Mouse (Mus musculus) cerebellum, postnatal 25 days (tissue): ENCODE measurements around the gene Pnkp.

Experiments used
- DNase-seq, 2 experiments: peaks; one replicate each; pipeline ENCODE4 v3.0.0; 2021; ENCODE audit warnings: mixed read lengths in 2 of 2

The Pnkp gene

DNA sequence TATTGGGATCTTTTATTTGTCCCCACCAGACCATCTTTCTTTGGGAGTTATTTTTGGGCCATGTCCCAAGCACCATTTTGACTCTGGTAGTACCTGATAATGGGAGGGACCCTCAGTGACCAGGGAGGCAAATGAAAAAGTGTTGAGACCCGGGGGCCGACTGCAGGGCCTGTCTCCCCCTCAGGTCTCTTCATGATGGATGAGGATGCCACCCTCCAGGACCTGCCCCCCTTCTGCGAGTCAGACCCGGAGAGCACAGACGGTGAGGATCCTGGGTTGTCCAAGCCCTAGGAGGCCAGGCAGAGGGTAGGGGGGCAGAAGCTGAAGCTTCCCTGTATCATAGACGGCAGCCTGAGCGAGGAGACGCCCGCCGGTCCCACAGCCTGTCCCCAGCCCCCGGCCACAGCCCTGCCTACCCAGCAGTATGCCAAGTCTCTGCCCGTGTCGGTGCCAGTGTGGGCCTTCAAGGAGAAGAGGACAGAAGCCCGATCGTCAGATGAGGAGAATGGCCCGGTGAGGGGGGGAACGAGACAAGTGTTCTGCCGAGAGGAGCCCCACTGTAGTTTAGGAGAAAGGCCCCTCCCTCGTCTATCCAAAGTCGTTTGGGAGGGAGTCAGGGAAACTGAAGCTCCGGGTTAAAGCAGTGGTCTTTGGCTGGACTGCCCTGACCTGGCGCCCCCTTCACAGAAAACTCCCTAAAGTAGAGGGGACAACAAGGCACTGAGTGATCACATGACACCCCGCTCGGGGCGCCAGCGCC, 3.2 kb upstream of the Pnkp start:
- peak in 1 of 2 experiments; percentile 58 for DNase-seq

DNA sequence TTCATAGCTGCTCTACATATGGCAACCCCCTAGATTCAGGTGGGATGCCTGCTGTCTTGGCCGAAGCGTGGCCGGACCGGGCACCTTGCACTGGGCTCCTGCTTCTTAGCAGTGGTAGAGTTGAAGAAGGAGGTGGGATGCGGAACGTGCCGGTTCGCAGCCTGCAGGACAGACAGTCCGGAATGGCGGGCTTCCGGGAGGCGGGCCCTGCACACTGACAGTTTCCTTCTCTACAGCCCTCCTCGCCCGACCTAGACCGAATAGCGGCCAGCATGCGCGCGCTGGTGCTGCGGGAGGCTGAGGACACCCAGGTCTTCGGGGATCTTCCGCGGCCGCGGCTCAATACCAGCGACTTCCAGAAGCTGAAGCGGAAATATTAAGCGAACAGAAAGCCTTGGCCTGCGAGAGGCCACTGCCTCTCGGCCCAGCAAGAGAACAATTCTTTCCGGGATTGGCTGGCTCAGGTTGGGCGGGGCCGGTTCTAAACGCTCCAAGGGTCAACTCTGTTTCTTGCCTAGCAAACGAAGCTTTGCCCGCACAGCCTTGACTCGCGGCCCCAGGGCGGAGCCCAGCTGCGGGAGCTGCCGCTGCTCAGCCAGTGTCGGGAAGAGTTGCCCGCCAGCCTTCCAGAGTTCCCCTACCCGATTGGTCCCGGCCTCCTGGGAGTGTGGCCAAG, 2.4 kb upstream of the Pnkp start:
- DNase-seq: peak; percentile 88 to 89

DNA sequence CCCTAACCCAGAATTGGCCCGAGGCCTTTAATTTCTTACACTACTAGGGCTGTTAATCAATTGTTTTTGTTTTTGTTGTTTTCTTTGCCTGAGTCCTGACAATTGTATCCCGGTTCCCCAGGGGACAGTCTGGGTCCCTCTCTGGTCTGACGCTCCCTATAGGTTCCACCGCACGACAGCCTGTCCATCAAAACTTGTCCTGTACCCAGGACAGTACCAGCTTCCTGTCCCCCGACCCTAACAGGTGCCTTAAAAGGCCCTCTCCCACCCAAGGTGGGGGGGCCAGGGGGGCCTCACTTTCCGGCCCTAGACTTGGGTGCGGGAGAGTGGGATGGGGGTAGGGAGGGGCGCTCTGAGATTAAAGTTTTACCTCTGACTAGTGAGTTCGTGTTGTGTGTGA, 1.9 kb upstream of the Pnkp start:
- peak in 1 of 2 experiments; percentile 57 for DNase-seq

DNA sequence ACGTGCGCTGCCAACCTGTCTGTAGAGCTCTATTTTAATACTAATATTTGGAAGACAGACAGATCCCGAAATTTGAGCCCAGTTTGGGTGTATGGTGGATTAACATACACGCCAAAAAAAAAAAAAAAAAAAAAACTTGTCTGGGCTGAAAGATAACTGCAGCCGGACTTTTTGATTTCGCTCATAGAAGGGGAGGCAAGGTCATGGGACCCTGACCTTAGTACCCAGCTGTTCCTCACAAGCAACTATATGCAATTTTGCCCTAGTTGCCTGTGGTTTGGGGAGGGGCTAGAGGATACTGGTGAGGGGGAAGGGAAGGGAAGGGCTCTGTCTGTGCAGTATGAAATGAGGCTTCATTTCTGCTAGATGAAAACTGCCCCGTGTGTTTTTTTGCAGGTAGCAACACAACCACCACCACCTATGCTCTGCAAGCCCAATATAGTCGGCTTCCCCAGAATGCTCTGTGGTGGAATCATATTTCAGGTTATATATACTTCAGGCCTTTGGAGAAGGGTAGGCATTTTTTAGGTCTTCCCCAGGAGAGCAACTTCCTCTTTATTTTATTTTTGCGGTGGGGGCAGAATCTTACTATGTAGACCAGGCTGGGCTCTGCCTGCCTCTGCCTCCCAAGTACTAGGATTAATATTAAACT, 548 bp upstream of the Pnkp start:
- DNase-seq: no peak

DNA sequence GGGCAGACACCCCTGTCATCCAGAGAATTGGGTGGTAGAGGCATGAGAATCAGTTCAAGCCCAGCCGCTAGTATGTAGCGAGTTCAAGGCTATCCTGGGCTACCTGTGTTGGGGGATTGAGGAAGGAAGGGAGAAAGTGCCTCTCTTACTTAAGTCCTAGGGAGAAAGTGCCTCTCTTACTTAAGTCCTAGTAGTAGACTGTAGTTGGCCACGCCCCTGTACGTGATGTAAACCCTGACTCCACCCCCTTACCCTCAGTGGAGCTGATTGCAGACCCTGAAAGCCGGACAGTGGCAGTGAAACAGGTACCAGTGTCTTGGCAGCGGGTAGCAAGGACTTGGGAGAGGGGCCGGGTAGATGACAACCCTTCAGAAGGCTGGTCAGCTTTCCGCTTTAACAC, 966 bp downstream of the Pnkp start:
- no peak for DNase-seq

DNA sequence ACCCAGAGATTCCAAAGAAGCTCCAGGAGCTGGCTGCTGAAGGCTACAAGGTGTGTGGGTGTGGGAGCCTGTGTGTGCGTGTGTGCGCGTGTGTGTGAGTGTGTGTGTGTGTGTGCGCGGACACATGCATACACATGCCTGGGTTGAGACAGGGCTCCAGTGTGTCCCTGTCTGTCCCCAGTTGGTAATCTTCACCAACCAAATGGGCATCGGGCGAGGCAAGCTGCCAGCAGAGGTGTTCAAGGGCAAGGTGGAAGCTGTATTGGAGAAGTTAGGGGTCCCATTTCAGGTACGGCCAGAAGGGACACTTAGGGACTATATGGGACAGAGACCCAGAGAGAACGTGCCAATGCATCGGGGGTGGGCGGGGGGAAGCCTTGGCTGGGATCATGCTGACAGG, 3.0 kb downstream of the Pnkp start:
- peak in 1 of 2 experiments; percentile 54 for DNase-seq

DNA sequence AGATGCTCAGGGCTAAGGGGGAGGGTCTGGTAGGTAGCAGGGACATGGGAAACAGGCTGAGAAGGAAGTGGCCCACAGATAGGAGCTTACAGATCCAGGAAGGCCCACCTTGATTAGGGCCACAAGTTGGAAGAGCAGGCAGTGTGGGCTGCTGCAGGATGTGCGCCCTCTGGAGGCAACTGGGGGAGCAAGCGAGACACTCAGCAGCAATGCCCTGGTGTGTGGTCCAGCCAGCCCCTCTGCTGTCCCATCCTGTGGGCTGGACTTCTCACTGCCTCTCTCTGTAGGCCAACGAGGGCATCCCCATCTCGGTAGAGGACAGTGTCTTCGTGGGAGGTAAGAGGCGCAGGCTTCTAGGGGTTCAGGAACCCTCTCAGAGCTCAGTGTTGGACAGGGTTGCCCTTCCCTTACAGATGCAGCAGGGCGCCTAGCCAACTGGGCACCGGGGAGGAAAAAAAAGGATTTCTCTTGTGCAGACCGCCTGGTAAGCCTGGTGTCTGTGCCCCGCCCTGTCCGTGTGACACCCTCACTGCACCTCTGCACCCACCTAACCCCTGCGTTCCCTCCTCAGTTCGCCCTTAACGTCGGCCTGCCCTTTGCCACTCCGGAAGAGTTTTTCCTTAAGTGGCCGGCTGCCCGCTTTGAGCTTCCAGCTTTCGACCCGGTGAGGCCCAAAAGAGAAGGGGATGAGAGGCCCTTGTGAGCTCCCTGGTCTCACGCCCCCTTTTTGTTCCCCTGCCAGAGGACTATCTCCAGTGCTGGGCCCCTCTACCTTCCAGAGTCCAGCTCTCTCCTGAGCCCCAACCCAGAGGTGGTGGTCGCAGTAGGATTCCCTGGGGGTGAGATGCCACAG, 3.9 kb downstream of the Pnkp start:
- DNase-seq: peak; percentile 78 to 85

DNA sequence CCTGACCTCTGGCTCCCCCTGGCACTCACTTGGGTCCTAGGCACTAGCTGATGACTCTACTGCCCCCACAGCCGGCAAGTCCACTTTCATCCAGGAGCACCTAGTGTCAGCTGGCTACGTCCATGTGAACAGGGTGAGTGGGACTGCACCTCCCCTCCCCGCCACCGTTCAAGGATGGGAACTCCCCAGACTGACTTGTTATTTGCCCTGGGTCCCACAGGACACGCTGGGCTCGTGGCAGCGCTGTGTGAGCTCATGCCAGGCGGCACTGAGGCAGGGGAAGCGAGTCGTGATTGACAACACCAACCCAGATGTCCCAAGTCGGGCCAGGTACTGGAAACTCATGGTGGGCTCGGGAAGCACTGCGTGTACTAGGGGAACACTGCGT, 4.5 kb downstream of the Pnkp start:
- DNase-seq: no peak

DNA sequence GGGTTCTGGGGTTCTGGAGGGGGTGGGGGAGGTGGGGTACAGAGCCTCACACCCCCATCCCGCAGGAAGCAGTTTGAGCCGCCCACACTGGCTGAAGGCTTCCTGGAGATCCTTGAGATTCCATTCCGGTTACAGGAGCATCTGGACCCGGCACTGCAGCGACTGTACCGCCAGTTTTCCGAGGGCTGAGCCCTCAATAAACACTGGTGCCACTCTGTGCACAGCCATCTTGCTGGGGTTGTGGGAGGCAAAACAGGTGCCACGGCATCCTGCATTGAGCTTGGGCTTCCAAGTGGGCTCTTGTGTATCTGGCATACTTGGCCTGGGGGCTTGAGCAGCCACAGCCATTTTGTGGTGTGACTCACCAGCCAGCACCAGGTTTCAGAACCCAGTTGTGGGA, 5.5 kb downstream of the Pnkp start:
- no peak for DNase-seq

DNA sequence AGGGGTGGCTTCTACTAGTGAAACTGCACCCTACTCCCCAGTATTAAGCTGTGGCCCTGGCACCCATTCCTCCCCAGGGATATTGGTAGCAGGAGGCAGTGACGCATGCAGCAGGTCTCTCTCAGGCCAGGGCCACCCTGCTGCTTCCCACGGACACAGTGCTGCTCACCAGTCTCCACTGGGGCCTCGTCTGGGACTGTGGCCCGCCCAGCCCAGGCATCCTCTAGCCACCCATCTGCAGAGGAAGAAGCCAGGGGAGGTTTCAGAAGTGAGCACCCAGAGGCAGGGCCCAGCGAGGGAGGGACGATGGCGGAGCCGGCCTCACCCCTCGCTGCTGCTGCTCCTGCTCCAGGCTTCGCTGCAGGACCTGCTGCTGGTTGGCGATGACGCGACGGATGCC, 6.3 kb downstream of the Pnkp start:
- DNase-seq: no peak

DNA sequence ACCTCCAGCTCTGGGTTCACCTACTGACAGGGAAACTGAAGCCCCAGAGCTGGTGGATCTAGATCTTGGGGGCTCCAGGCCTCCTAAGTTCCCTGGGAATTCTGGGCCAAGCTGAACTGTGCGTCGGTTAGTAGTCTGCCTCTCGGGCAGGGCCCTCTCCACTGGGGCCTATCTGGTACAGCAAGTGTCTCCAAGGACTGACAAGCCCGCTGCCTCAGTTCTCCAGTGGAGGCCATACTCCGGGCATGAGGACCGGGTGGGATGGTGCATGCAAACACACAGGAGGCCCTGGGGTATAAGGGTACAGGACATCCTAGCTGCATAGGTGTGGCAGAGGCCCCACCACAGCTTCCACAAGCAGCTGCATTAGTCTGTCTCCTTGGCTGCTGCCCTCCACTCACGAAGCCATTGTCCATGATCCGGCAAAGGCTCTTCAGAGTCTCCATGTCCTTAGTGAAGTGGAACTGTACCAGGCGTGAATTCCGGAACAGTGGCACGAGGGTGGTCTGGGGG, 7.1 kb downstream of the Pnkp start:
- DNase-seq: no peak

DNA sequence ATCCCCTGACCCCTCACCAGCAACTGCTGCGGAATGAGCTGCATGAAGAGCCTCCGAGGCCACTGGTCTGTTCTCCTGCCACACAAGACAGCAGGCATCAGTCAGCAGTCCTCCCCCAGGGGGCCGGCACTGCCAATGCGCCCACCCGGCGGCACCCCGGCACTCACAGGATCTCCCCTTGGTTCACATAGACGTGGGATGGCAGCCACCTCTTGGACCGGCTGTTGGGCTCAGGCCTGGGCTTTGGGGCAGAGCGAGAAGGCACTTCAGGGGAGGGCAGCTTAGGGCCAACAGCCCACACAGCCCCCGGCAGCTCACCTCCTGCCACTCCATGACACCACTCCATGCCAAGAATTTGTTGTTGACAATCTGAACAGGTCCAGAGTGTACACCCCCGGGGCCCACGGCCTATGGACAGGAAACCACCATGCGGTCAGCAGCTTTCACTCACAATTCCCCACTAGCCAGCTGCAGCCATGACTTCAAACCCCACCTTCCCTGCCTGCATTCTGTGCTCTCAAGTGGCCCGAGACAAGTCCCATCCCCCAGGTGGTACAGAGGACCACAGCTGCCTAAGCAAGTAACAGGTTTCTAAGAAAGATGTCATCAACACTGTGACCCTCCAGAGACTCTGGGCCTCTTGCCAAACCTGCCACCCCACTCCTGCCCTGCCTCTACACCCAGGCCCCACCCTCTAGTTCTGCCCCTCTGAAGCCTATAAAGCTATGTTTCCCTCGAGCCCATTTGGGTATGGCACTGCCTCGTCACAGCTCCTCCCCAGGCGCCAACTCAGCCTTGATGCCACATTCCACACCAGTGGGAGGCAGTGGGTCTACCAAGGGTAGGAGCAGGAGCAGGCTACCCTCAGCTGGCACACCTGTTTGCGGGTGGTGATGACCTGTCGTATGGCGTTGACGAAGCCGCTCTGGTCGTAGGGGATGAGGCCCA, 7.9 kb downstream of the Pnkp start:
- peak; percentile 40 to 55 for DNase-seq

DNA sequence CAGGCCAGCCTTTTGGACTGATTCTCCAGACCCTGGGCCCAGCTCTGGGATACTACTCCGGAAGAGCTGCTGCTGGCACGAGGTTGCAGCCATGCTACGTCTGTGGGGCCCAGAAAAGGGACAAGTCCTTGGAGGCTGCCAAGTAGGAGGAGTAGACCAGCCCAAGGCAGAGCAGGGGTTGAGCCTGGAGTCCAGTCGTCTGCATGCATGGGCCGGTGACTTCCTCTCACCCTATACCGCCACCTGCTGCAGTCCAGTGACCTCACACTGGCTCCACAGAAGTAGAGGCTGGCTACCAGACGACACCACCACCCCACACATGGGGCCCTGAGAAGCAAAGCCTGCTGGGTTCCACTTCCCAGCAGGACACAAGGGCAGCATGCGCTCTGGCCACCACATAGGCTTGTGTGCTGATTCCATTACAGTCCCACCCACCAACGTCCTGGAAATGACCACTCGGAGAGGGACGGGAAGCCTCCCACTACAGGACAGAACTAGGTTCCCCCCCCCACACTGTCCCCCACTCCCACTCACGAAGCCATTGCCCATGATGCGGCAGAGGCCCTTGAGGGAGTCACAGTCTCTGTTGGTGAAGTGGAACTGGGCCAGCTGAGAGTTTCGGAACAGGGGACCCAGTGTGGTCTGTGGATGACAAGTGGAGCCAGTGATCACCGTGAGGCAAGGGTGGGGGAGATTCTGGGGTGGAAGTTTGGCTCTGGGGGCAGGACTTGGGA, 9.5 kb downstream of the Pnkp start:
- DNase-seq: peak in 1 of 2 experiments; percentile 60

DNA sequence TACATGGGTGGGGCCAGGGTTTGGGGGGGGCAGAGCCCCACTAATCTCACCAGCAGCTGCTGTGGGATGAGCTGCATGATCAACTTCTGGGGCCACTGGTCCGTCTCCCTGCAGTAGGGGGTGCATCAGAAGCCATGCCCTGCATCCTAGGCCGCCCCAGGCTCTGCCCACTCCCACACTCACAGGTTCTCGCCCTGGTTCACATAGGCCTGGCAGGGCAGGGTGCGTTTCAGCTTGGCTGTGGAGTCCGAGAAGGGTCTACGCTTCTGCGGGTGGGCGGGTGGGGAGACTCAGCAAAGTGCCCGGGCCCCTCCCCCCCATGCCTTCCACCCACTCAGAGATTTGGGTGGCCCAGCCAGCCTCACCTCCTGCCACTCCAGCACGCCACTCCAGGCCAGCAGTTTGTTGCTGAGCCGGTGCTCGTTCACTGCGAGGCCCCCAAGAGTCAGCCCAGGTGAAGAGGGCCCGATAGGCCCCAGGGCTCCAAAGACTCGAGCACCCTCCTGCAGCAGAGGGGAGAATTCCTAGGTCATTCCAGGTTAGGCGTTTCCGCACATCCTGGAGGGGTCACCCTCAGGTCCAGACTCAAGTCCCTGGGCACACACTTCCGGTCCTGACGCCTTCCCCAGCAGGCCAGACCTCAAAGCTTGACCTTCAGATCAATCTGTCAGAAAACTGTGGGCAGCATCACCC, 10.2 kb downstream of the Pnkp start:
- DNase-seq: no peak

DNA sequence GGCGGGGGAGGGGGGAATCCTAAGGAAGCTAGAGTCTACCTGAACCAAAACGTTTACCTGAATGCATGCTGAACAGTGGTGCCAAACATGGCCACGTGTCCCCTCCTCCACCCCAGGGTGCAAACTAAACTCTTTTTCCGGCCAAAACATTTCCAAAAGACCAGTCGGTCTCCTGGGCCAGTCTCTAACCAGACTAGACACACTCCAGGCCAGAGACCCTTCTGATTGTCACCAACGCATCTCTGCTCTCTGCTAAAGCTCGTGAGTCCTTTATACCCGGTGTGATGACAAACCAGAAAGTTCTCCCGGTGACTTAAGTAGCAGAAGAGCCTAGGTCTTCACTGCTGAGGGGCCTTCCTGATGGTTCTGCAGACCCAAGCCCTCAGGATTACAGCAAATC, 10.9 kb downstream of the Pnkp start:
- DNase-seq: no peak

DNA sequence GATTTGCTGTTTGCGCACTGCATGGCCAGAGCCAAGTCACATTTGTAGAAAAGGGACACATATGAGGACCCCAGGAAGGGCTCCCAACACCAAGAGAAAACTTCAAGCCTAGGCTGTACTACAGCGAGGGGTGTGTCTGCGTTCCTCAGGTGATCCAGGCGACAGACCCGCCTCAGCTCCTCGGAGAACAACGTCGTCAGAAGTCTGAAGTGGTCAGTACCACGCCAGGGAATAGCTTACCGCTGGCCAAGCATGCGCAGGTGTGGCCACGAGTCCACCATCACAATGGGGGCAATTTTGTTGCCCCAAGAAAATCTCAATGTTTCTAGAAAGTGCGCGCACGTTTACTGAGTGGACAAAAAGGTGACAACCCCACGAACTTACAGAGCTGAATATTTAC, 11.5 kb downstream of the Pnkp start:
- DNase-seq: no peak

DNA sequence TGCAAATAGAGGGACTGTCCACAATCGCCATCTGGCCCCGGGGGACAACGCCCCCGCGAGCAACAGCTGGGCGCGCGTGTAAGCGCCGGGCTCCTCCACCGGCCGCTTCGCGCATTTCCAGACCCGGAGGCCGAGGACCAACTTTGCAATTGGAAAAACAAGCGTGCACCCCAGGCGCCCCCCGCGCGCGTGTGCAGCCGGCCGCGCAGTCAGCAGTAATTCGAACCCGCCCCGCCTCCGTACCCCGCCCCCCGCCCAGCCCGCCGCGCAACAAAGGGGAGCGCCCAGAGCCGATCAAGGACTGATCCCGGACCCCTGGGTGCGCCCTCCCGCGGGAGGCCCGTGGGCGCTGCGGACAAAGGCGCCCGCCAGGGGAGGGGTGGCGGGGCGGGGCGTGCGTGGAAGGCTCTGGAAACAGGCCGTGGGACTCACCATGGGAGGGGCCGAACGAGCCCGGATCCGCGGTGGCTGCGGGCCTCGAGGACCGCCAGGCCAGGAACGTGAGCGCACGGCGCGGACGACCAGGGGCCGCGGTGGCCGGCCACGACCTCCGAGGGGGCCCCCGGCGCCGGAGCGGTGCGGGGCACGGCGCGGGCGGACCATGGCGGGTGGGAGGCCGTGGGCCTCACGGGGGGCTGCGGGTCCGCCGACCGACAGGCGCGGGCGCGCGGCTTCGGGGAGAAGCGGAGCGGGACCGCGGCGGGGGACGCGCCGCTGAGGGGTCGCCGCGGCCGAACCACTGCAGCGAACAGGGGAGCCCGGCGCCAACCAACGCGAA, 12.2 kb downstream of the Pnkp start:
- DNase-seq: peak; percentile 72 to 79

DNA sequence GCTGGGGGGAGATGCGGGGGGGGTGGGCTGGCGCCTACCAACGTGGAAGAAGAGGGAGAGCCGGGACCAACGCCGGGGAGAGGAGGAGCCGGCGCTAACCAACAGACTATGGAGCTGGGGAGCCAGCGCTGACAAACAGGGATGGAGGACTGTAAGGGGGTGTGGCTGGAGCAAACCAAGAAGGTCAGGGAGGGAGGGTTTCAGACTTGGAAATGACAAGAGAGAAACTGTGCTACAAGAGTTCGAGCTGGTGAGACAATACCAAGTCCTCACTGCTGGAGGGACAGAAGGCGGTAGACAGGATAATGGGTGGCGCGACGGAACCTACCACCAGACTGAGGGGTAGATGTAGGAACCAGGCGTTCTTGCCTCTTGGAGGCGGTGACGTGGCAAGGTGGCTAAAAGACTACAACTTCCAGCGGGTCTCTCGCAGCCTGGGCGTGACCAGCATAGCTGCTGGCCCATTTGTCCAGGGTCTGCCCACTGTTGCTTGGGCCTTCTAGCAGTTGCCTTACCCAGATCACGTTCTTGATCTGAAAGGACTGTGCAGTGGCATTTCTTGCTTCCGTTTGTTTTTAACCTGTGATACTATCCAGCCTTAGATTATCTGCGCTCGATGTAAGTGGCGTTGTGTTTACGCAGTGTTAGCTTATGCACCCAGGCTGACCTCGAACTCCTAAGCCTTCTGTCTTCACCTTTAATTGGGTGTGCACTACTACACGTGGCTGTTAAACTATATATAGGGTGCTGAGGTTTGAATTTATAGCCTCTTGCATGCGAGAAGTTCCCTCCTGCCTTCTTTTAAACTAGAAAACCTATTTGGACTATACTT, 13.0 kb downstream of the Pnkp start, which contains the start of gene Ptov1:
TSS of gene Ptov1 (minus strand) at position 92 of the 832 bp plus-strand sequence.
- DNase-seq: peak; percentile 91 to 94
